Mouse (Mus musculus) mature B cell (primary cell): Measurements from ENCODE around the gene Shisa7.
"Not testable (repeated sequence)": the region's sequence is repeated elsewhere in the genome, so short reads cannot be mapped to it uniquely, and the experiment has no call there.

Experiments used
- in situ Hi-C: fragments of 300-500 bp; cut with MboI; formaldehyde crosslinking; loops from 2 replicates; pipeline ENCODE4 v1.14.3; 2019

The Shisa7 gene

DNA sequence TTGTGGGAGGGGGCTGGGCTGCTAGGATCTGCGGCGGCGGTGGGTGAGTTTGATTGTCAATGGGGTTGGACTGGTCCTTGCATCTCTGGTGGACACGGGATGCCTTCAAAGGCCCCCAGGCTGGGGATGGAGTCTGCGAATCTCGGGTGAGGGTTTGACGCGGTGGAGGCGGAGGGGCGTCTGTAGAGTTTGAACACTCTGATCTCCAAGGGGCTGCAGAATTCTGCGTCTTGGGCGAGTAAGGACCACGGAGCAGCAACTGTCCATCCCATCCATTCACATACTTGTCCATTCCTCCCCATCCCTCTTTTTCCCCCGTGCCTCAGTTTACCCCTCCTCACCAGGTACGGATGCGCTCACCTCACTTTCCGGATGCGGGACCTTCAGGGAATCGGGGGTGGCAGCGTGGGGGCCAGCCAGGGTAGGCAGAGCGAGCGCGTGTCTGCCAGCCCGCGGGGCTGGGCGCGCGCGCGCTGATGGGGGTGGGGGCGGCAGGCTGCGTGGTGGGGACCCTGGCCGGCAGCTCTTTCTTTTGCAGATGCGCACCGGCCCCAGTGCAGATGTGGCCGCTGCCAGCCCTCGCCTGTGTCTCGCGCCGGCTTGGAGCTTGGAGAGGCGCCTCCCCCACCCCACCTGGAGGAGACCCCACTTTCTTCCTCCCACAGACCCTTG, at the start of gene Shisa7:
Gene Shisa7, minus strand, starts transcription at position 452 of the 672 bp plus-strand sequence.
- in situ Hi-C loops = no loop called here

DNA sequence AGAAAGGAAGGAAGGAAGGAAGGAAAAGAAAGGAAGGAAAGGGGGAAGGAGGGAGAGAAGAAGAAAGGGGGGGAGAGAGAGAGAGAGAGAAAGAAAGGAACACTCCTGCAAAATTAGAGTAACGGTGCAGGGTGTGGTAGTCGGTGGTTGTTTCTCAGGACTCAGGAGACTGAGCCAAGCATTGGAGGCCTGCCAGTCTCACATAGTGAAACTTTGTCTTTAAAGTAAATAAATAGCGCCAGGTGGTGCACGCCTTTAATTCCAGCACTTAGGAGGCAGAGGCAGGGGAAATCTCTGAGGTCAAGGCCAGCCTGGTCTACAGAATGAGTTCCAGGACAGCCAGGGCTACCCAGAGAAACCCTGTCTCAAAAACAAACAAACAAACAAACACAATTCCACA, 42.2 kb upstream of the Shisa7 start:
- in situ Hi-C loops = no loop called here

DNA sequence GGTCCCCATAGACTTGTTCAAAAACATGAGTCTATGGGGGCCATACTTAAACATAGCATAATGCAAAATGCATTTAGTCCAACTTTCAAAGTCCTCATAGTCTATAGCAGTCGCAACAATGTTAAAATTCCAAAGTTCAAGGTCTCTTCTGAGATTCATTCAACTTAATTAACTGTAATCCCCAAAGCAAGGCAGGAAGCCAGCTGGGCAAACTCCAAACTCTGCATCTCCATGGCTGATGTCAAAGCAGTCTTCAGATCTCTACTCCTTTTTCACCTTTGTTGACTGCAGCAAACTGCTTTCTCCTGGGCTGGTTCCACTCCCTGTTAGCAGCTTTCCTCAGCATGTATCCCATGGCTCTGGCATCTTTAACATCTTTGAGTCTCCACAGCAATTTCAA, 34.5 kb upstream of the Shisa7 start:
- in situ Hi-C loops = not testable (repeated sequence)

DNA sequence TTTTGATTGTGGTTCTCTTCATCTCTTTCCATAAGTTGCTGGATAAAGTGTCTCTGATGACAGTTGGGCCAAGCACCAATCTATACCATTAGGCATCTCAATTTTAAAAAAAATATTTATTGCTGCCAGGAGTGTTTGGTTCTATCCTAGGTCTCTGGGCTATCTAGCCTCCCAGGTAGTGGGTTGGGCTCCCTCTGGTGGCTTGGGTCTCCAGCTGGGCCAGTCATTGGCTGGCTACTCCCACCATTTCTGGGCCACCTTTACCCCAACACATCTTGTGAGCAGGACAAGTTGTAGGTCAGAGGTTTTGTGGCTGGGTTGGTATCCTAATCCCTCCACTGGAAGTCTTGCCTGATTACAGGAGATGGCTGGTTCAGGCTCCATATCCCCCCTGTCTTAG, 33.7 kb upstream of the Shisa7 start:
- in situ Hi-C loops = no loop called here

DNA sequence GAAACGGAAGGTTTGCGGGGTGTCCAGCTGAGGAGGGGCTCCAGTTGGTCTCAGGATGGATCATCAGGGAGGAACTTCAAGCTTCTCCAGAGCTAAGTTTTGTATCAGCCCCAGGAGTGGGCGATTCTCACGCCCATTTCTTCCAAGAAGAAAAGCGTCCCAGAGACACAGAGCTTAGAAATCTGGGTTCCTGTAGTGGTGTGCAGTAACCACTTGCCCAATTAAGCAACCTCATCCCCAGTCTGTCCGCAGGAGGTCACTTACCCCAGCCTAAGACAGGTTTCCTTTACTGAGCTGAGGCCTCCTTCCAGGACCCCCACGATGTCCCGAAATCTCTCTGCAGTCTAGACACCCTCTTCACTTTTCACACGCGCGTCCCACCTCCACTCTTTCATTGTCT, 32.7 kb upstream of the Shisa7 start:
- in situ Hi-C loops = no loop called here

DNA sequence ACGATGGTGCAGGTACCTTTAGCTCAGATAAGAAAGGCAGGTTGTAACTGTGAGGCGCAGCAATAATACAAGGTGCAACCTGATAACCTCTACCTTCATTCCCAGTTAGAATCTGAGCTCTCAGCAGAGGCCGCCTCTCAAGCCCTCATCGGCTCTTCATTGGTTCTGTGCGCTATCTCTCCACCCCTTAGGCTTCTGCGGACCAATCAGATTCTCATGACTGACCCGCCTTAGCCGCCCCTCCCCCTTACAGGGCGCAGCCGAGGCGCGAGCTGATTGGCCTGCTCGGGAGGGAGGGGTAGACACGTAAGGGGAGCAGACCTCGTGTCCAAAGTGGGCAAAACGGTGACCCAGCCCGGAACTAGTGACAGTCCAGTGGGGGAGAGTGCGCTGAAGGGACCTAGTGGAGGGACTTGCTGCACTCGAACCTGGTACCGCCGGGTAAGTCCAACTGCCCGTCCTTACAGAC, 32.3 kb upstream of the Shisa7 start, which contains the start of gene Isoc2a:
Gene Isoc2a, plus strand, starts transcription at position 401 of the 469 bp plus-strand sequence.
- in situ Hi-C loops = no loop called here

DNA sequence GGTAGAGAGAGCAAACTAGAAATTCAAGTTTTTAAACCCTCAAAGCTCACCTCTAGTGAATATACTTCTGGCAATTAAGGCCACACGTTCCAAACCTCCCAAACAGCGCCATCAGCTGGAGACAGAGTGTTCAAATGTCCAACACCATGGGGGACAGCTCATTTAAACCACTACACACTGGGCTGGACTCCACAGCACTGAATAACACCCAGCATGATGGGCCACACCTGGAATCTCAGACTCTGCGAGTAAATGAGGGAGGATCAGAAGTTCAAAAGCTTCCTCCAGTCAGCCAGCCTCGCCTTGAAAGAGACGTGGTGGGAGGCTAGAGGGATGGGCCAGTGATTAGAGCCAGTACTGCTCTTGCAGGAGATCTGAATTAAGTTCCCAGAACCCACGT, 25.6 kb upstream of the Shisa7 start, which contains the start of gene Isoc2b:
Gene Isoc2b, minus strand, starts transcription at position 126 of the 400 bp plus-strand sequence.
- in situ Hi-C loops = no loop called here

DNA sequence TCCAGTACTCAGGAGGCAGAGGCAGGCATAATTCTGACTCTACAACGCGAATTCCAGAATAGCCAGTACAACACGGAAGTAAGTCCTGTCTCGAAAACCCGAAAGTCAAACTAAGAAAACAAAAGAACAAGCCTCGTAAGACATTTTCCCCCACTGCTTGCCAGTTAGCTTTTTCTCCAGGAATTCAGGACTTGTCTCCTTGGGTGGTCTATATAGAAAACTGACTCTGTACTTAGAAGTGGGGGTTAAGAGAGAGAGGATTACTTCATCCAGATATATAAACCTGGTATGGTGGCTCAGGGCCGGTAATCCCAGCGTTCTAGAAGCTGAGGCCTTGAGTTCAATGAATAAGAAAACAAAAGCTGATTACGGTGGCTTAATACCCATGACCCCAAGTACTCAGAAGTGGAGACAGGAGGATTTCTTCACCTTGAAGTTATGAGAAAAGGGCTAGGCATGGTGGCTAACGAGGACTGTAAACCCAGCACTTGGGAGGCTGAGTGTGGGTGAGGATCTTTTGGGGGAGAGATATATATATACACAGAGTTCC, 22.2 kb upstream of the Shisa7 start:
- in situ Hi-C loops = no loop called here

DNA sequence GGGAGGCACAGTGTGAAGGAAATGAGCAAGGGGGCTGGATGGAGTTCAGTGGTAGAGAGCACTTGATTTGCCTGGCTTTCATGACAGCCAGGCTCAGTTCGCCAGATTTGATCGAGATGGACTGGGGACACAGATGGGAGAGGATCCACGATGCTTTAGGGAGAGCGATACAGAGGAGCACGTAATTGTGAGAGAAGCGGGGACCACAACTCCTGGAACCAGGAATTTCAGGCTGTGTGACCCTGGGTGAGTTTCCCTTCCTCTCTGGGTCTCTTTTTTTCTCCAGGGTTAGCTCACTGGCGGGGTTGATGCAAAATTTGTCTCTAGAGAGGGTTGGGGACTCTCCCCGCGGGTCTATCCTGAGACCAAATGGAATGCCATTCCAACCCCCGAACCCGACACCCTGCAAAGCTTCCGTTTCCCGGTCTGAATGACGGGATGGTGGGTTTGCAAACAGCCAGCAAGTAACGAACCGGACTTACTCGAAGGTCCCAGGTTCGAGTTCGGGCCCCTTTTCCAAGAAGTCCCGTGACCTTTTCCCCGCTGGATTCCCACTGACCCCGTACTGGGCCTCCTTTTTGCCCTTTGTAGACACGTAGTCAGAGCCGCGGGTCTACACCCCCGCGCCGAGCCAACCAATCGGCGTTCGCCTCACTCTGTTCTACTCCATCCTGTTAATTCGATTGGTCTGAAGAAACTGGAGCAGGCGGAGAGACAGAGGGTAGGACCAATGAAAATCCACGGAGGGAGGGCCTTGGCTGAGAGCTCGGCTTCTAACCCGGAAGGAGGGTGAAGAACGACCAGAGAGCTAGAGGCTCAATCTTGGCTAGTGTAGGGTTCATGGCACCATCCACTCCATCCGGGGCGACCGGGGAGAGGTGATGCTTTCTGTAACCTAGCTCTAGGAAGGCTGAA, 21.3 kb upstream of the Shisa7 start:
- in situ Hi-C loops = no loop called here

DNA sequence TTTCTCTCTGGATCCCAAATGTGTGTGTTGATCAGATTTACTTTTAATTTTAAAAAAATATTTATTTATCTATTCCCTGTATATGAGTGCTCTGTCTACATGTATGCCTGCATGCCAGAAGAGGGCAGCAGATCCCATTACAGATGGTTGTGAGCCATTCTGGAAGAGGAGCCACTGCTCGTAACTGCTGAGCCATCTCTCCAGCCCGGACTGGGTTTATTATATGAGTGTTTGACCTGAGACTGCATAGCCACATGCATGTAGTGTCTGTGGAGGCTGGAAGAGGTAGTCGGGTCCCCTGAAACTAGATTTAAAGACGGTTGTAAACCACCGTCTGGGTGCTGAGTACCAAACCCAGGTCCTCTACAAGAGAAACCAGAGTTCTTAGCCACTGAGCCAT, 20.6 kb upstream of the Shisa7 start:
- in situ Hi-C loops = no loop called here

DNA sequence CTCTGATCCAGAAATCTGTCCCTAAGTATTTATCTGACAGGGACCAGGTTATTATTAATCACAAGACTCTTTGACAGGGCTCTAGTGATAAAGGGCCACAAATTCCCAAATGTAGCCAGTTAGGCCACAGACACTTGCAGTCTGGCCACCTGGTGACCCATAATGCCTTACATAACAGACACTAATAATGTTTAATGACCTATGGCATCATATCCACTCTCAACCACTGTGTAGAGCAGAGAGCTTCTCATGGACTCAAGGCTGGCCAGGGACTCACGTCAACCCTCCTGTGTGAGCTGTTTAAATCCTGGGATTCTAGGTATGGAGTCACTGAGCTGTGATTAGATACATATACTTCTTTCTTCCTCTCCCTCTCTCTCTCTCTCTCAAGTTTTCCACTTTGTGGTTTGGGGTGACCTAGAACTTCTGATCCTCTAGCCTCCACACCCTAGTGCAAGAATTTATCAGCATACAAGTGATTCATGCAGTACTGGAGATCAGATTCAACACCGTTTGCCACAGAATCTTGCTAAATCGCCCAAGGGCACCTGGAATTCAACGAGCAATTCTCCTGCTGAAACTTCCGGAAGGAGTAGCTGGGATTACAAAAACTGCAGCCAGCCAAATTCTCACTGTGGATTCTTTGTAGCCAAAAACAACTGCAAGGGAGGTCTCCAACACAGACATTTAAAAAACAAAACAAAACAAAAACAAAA, 19.8 kb upstream of the Shisa7 start:
- in situ Hi-C loops = no loop called here

DNA sequence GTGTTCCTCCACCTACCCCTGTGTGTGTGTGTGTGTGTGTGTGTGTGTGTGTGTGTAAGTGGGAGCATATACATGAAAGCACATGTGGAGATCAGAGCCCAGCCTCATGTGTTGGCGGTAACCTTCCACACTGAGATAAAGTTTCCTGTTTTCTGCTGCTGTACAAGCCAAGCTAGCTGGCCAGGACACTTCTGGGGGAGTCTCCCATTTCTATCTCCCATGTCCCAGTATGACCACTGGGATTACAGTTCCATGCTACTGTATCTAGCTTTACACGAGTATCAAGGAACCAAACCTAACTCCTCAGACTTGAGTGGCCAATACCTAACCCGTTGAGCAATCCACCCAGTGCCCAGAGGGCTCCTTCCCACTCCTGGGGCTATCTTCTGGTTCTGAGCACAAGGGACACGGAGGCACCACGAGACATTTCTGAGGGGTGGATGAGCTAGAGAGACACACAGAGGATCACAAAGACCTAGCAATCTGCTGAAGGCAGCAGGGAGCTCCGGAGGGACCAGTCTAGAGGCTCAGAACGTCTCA, 19.1 kb upstream of the Shisa7 start:
- in situ Hi-C loops = no loop called here

DNA sequence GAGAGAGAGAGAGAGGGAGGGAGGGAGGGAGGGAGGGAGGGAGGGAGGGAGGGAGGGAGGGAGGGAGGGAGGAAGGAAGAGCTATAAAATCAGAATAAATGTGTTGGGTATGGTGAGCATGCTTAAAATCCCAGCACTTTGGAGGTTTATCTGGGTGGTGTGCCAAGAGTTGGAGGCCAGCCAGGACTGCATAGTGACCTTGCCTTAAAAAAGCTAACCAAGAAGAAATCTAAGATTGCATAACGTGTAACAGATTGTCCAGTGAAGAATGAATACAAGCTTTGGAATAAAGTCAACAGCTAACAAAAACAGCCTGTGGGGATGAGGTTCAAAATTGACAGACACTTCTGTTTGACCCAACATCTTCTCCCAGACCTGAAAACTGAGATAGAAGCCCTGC, 18.5 kb upstream of the Shisa7 start:
- in situ Hi-C loops = no loop called here

DNA sequence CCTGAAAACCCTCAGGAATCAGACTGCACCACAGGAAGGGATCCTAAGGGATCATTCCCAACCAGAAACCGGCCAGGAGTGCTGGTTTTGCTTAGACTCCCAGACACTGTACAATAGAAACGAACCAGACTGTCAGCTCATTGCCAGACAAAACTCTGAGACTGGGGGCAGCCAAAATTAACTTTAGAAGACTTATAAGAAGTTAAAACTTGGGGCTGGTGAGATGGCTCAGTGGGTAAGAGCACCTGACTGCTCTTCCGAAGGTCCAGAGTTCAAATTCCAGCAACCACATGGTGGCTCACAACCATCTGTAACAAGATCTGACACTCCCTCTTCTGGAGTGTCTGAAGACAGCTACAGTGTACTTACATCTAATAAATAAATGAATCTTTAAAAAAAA, 16.4 kb upstream of the Shisa7 start:
- in situ Hi-C loops = not testable (repeated sequence)

DNA sequence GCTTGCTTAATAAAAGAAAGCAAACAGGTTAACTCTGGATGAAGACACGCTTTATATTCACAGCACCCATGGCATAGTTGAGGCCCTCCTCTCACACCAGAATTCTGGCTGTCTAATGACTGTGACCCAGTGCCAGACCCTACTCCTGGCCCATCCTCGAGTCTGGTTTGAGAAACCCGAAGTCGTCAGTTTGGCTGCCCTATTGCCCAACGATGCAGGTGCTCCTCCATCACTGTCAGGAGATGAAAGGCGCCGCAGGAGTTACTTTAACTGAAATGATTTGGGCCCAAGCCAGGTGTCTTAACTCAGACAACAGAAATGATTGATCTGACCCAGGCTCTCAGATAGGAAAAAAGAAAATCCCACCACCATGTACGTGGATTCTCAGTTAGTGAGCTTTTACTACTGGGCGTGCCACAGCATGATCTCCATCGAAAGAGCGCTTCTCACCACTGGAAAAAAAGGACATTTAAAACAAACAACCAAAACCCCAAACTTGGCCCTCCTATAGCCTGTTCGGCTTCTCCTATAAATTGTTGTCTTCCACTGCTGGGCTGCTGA, 15.0 kb upstream of the Shisa7 start:
- in situ Hi-C loops = no loop called here

DNA sequence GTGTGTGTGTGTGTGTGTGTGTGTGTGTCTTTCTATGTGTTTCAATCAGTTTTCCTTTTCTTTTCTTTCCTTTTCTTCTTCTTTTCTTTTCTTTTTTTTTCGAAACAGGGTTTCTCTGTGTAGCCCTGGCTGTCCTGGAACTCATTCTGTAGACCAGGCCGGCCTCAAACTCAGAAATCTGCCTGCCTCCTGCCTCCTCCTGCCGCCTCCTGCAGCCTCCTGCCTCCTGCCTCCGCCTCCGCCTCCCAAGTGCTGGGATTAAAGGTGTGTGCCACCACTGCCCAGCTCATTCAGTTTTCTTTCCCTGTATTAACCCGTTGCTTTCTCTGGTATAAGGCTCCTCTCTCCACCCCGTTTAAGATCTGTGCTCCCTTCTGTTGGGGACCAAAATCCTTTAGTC, 12.8 kb upstream of the Shisa7 start:
- in situ Hi-C loops = no loop called here

DNA sequence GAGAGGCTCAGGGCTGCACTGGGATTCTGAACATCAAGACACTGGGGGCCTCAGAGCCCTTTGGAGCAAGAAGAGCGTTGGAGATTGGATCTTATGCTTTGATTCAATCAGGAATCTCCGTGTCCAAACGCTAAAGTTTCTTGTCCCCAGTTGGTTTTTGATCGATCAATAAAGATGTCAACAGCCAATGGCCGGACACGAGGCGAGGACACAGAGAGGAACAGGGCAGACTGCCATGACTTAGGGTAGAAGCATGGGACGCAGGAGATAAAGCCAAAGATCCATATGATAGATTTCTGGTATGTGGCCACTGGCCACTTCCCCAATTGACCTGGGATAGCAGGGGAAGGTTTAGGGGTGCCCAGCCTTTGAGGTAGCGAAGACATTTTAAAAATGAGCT, 12.0 kb upstream of the Shisa7 start:
- in situ Hi-C loops = no loop called here

DNA sequence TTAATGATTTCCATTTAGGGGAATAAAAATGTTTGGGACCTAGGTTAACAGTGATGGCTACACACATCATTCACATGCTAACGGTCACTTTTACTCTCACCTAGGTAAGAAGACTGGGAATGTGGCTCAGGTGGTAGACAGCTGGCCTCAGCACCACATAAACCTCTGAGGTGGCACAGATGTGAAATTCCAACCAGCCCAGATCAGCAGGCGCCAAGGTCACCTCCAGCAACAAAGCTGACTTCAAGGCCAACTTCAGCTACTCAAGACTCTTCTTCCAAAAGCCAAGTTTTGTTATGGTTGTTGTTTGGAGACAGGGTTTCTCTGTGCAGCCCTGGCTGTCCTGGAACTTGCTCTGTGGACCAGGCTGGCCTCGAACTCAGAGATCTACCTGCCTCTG, 9.1 kb upstream of the Shisa7 start:
- in situ Hi-C loops = no loop called here

DNA sequence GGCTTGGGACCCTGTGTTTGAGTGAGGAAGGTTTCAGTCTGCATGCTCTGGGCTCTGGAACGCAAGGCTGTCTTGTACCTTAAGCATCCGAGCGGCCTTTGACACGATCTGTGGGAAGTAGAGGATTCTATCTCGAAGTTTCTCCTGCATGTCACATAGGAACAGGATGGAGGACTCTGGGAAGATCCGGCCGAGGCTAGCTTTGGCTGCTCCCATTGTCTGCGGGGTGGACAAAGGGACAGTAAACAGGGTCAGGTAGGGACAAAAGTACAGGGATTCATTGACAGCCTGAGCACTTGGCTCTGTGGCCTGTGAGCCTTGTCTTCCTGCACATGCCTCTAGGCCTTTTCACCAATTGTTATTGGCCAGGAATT, 6.8 kb upstream of the Shisa7 start:
- in situ Hi-C loops = no loop called here

DNA sequence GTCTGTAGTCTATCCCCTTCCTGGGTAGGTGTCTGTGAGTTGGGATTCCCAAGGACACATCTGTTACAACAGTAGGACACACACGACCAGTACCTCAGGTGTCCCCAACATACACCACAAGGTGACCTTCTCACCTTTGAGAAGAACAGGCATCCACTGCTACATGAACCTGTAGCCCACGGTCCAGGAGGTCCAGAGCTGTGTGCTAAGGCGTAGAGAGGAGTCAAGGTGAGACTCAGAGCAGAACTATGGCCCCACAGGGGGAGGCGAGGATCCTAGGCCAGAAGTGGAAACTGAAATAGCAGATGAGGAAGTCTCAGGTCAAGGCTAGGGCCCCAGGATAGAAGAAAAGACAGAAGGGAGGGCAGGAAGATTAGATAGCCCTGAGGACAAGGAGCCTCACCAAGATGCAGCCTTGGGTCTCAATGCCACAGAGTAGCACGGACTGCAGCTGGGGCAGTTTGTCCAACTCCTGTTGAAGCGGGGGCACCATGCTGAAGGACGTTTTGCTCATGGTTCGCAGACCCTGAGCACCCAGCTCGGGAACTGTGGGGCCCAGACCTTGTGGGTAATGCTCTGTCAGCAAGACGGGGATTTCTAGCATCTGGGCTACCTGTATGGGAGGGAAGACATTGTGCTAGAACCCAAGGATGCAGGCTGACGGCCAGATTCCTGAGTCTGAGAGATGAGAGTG, 6.3 kb upstream of the Shisa7 start:
- in situ Hi-C loops = no loop called here

DNA sequence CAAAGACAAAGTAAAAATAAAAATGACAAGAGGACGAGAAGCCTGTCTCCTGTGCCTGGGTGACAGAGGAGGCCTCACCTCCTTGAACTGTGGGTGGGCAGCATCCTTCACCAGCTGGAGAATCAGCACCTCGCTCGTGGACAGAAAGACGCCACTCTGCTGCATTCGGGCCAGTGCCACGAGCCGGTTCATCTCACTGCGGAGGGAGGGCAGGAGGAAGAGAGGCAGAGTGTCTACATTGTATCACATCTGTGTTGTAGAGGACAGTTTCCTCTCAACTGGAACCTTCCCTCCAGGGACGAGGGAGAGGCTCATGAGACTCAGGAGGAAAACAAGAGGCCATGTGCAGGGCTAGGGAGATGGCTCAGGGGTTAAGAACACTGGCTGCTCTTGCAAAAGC, 4.9 kb upstream of the Shisa7 start:
- in situ Hi-C loops = no loop called here
